Mouse (Mus musculus) T-cell, adult 2 months (primary cell): Measurements from ENCODE around the gene Pacsin2.
"Not testable (repeated sequence)": the region's sequence is repeated elsewhere in the genome, so short reads cannot be mapped to it uniquely, and the experiment has no call there.

Source experiments
- DNase-seq: peaks from one replicate; pipeline ENCODE4 v3.0.0; 2022; ENCODE audit warnings: low spot score

Gene Pacsin2

DNA sequence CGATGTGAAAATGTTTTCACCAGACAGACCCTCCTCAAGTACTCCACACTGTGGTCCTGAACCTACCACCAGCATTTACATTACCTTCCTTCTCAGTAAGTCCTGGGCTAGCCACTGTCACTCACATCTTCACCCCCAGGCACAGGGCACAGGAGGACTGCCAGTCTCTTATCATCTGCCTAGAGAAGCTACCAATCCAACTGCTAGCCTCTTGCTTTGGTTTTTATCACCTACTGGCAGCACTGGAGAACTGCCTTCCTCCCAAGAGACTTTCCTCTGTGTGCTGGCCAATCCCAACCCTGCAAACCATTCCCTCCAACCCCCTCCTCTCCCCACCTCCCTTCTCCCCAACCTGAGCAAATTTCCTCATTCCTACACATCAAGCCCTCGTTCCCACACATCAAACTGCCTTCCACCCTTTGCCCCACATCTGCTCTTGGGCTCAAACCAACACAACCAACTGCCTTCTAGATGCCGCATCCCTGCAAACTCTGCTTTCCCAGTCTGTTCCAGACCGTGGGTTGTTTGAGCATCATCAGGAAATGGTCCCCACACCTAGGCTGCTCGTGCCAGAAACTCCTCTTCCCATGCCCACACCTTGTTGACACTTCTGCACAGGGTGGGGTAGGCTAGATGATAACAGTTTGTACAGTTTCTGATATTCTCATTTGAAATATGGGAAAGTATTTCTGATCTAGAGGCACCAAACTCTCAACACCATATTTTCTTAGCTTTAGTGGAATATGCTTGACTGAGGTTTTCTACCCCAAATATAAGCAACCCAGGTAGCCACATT is 40.6 kb downstream of the Pacsin2 start:
- DNase-seq = no peak

DNA sequence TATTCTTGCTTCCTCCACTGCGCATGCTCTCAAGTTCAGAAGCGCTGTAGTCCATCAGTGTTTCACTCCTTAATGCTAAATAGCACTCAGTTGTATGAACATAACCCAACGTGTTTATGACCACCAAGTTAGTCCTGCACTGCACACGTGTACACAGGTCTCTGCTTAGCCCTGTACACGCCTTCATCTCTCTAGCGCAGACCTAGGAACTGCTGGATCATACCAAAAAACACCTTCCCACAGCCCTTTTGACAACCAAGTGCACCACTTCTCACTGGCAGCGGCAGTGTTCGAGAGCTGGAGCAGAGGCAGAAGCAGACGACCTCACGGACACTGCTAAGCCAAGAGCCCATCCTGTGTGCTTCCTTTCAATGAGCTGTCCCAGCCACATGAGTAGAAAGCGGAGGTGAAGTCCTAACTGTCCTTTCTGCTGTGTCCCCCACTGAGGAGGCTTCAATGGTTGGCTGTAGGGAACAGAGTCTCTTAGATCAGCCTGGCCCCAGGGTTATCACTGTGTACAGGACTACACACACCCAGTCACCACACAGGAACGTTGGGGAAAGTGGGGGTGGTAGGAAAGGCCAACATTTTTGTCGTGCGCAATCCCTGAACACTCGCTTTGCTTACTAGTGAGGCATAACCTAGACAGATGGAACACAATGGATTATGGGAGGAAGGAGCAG is 42.0 kb downstream of the Pacsin2 start:
- DNase-seq = no peak

DNA sequence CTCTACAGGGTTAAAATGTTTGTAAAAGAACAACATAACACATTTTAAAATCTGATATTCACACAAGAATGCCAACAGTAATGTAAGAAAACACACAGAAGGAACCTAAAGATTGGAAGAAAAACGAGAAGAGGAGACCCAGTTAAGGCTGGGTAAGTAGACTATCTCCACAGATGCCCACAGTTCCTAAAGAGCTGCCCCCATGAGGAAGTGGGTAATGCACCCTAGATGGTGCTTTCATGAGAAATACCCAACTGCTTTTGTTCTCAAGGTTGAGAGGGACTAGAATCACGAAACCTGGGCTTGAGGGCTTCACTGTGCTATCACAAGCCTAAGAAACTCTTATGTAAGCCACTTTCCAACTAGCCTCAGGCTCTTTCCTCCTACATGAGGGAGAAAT is 44.8 kb downstream of the Pacsin2 start:
- no peak for DNase-seq

DNA sequence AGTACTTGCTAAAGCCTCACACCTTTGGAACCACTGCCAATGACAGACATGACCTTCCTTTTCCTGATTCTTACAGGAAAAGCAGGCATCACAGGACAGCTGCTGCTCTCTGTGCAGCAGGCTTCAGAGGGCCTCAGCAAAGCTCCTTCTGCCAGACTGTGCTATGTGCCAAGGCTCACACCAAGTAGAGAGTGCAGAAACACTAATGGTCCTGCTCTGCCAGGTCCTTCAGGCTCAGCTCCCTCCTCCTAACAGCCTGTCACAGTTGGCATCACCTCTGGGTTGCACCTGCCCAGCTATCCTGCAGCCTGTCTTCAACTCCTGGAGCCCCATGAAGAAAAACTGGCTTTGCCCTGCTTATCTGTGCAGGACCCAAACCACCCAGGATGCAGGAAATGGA is 45.7 kb downstream of the Pacsin2 start:
- DNase-seq = no peak

DNA sequence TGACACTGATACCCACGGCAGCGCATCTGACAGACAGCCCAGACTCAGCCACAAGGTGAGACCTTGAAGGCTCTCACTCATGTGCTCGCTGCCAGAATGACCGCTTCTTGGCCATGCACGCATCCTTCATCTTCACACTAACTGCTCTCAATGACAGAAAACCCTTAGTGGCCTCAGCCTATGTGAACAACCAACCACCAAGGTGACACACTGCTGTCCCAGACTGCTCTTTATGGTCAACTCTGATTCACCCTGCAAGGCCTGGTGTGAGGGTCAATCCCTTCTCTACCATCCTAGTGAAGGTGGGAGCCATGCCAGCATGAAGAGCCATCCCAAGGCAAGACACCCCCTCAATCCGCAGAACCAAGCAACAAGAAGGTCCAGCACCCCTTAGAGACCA is 46.5 kb downstream of the Pacsin2 start:
- no peak for DNase-seq

DNA sequence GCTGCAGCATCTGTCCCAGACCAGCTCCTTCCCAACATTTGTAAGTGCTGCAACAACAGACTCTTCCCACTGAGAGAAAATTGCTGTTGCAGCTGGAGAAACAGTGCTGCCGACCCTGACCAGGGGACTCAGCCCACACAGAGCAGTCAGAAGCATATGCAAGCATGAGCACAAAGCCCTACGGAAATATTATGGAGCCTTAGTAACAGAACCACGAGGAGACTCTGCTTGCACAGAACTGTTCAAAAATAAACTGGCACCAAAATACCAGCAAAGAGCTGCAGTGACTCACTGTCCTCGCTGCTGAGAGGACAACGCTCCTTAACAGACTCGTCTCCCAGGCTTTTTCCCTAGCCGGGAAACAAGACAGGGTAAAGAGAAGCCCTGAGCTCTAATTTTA is 47.0 kb downstream of the Pacsin2 start:
- no peak for DNase-seq

DNA sequence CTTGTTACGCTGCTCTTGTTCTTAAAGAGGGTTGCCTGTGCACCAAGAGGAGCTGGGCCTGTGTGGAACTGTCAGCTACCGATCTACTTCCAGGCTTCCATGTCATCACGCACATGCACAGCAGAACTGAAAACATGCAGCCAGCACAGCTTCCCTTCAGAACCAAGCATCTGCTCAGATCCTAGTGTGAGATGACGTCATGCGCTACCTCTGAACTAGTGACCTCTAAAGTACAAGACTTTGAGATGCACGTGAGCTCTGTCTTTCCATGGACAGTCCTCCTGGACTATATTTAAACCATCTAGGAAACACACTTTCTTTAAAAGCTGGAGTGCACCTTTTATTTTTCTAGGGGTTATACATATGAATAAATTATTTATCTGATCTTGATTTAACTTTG is 49.0 kb downstream of the Pacsin2 start:
- no peak for DNase-seq

DNA sequence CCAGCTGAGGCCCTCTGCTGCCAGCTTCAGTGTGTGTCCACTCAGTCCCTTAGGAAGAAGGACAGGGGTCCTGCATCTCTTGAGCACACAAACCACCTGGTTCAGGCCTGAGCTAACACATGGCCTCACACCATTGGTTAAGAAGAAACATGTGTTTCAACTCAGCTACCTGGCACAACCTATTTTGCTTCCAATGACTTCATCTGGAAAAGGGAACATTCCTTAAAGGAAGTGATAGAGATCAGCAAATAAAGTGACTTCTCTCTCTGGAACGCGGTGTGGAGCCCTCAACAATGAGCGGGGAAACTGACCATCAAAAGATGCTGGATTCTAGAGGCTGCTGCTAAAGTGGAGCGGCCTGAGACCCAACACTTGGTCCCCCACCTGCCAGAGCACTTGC is 52.8 kb downstream of the Pacsin2 start:
- no peak for DNase-seq

DNA sequence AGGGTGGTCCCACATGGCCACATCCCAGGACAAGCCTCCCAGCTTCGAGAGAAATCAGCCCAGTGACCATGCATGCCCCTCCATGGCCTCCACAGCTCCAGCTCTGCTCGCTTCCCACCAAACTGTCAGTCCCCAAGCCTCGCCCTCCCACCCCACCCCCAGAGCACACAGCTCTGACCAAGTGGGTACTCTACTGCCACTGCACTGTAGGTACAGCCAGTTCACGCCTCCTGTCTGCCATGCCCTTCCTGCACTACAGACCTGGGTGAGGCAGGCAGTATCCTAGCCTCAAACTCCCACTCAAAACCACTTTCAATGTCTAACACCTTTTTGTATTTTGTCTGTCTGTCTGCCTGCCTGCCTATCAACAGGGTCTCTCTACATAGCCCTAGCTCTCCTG is 53.7 kb downstream of the Pacsin2 start:
- DNase-seq = no peak

DNA sequence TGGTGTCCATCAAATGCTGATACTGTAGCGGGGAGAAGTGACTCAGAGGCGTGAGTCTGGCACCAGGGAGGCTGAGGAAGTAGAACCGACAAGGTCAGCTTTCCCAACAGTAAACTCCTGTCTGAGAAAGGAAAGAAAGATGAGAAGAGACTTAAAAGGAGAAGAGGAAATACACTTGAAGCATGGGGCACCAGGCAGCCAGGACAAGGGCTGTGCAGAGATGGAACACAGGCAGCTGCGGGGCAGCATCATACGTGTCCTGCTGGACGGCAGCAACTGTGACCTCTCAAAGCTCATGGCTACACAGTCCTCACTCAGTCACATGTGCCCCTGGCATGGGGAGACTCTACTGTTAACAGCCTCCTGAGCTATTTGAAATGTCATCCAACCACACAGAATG is 54.1 kb downstream of the Pacsin2 start:
- no peak for DNase-seq

DNA sequence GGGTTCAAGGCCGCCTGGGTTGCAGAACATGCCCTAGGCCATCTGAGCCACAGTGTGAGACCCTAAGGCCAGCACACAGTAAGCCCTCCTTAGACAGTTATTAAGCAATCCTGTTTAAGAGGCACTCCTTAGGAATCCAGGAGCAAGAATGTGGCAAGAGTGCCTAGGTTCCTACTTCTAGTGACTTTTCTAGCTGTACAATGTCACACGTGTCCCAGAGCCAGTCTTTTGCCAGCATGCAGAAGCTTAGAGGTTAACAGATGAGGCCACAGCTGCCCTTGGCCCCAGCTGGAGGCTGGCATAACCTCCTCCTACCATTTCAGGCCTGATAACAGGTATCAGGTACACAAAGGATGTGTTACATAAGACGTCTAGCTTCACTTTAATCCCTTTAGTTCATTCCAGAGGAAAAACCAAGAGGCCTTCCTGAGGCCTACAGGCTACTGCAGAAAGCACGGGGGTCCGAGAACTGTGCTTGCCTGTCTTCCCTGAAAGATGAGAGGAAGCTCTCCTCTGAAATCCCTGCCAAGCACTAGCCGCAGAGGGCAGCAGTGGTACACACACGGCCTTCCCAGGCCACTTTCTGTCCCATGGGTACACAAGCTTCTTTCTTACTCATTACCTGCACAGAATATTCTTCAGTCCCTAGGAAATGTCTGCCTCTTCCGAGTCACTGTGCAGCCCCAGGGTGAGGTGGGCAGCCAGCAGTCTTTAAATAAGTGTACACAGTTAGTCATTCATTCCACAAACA is 55.5 kb downstream of the Pacsin2 start:
- no peak for DNase-seq

DNA sequence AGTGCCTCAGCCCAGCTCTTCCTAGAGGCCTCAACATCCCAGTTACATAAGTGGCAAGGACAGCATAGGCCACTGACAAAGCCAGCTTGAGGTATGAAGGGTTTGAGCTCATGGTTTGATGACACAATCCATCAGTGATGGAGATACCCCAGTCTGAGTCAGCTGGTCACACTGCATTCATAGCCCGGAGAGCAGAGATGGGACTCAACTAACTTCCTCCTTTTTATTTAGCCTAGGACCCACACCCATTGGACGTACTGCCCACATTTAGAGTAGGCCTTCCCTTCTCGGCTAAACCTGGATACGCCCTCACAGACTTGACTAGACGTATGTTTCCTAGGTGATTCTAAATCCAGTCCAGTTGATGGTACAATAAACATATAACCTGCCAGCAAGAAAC is 56.2 kb downstream of the Pacsin2 start:
- DNase-seq = no peak

DNA sequence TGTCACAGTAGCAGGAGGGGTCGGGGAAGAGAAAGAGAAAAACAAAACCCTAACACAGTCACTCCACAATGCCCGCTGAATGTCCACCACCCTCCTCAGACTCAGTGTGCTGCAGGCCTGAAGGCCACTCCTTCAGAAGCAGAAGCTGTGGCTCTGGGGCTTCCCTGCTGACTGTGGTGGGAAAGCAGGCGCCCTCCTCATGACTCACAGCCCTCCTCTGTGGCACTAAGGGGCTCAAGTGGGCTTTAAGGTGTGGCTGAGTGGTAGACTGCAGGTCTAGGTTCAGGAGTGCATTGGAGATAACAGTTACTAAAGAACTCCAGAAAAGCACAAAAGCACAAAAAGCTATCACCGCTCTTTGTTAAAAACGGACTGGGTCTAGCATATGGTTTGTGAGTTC is 56.9 kb downstream of the Pacsin2 start:
- no peak for DNase-seq

DNA sequence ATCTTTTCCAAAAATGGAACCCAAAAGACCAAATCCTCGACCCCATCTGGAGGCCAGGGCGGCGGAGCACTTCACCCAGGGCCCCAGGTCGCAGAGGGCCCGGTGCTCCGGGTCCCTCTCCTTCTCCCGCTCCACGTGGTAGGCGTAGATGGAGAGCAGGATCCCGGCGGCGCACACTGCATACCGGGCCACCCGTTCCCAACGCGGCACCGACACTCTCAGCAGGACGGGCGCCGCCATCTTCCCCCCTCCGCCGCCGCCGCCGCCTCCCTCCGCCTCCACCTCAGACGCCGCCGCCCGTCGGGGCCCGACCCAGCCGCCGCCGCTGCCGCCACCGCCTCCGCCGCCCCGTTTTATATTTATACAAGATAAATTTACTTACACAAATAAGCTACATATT is 58.5 kb downstream of the Pacsin2 start:
- DNase-seq = not testable (repeated sequence)

DNA sequence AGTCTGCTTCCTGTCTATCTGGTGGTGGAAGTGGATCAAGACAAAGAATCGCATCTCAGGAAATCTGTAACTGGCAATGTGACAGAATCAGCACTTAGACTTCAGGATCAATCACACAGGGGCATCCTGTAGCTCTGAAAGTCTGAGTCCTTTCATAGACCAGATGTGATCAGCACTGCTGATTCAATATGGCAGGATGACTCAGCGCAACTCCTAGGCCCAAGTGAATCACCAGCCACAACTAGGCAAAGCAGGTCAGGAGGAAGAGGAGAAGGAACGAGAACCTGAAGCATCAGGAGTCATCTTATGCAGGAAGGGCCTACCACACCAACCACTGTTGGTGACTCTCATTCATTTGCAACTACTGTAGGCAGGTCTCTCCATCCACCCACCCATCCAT is 60.4 kb downstream of the Pacsin2 start:
- no peak for DNase-seq

DNA sequence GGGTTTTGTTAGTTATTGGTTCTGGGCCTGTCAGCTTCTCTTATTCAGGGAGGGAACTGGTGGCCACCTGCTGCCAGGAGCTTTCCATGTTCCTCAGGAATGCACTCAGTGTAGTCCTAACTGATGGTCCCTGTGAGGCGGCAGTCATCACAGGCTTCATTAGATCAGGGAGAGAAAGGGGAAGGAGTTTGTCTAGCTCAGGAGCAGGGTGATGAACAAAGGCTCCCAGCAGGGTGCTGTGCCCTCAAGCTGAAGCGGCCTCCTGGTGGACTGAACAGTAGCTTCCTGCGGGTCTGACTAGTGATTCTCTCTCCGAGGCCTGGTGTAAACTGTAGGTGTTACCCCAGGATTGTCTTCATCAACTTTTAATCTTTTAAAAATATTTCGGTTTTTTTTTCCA is 61.4 kb downstream of the Pacsin2 start:
- DNase-seq = no peak

DNA sequence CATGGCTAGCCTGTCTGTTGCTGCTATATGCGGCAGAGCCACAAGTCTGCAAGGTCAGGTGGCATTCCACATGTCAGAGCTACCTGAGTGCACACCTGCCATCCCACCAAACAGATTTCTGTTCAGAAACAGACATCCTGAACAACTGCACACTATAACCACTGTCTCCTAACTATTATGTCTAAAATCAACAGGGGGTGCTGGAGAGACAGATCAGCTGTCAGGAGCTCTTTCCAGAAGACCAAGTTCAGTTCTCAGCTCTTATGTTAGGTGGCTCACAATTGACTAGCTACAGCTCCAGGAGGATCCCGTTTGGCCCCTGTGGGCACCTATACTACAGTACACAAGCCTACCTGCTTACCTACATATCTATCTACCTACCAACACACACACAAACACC is 71.7 kb downstream of the Pacsin2 start:
- no peak for DNase-seq

DNA sequence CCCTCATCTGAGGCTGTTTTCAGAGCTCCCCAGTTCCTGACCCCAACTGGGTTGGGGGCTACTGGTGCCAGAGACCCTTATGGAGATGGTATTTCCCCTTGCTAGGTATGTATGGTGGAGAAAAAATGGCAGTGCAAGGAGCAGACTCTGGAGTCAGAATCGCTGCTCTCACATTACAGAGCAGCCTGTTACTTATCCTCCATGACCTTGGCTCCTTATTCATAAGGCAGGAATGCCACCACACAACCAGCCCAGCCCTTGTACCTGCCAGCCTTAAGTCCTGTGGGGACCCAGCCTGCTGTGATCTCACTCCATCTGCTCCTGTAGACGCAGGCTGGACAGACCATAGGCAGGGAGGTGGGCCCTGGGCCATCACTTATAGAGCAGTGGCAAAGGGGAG is 76.5 kb downstream of the Pacsin2 start:
- DNase-seq = no peak

DNA sequence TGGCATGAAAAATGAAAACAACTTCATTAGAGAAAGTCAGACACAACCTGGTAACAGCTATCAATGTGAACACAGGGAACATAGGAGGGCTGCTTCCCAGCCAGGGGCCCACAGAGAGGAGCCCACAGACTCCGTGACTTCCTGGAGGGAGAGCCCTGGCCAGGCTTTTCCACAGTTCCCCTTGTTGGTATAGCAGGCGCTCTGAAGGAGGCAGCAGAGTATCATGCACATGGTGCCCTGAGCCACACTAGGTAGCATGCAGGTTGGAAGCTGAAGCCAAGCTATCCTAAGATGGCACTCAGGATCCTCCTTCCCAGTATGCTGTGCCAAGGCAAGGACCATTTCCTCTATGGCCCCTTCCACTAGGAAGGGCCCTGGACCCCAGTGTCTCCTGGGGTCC is 80.8 kb downstream of the Pacsin2 start:
- DNase-seq = no peak

DNA sequence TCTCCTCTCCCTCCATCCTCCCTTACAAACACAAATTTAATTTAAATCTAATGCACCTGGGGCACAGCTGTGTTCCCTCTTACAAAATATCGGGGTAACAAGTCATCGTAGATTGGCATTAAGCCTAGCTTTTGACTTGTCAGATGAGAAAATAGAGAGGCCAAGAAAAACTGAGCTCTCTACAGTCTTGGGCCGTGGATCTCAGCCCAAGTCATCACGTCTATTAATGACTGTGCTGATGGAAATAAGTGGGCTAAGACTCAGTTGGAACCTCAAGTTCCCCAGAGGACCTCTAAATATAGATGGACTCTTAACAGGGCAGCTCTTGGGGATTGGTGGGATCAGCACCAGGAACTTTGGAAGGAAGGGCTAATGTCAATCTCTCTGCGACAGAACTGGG is 81.3 kb downstream of the Pacsin2 start:
- no peak for DNase-seq

DNA sequence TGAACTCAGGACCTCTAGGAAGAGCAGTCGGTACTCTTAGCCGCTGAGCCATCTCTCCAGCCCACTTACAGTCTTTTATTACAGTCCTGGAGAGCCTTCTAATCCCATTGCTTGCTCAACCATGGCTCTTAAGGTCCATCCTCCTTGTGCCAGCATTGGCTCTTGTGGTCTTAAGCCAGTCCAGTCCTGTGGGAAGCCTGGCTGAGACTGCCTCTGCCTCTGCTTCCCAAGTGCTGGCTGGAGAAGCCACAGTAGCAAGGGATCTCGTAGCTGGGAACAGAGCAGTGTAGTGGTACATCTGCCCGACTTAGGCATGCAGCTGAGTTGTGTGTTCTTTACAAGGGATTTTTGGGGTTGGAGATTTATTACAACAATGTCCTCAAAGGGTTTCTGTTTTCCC is 81.9 kb downstream of the Pacsin2 start:
- DNase-seq = no peak

DNA sequence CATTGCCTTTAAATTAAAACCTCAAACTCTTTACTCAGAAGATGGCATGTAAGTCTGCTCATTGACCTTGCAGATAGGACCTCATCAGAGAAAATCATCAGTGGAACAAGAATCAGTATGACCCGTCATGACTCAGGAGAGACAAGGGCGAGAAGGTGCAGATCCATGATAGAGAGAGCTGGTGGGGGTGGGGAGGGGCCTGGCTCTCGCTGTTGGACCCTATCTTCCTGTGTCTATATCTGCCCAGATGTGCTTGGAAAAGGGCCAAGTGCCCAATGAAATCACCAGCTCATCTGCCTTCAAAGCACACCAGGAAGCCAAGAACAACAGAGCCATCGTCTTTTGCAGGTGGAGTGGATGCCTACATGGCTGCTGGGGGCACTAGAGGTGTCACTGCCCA is 87.3 kb downstream of the Pacsin2 start:
- DNase-seq = no peak

DNA sequence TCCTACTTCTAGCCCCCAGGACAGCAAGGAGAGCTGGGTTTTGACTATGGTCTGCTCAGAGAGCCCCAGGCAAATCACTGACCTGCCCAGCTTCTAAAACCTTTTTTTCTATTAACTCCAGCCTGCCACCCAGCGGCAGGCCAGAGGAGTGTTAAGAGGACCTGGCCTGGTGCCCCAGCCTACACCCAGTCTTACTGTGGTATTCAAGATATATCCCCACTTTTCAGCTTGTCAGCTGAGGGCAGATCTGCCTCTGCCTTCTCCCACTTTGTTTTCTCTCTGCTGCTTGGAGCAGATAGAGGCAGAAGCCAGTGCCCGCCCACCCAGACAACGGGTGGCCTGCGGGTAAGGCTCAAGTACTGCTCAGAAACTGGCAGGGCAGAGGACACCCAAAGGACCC is 89.3 kb downstream of the Pacsin2 start:
- no peak for DNase-seq
